Mouse (Mus musculus) CD8-positive naive resting alpha-beta T cell, adult 2 months (primary cell): ENCODE results near the gene Zbtb48.

Experiments used
- DNase-seq, 2 experiments: peaks; one replicate each; pipeline ENCODE4 v3.0.0; 2022; ENCODE audit warnings: low read depth in 2 of 2, low spot score in 2 of 2

Zbtb48 gene

DNA sequence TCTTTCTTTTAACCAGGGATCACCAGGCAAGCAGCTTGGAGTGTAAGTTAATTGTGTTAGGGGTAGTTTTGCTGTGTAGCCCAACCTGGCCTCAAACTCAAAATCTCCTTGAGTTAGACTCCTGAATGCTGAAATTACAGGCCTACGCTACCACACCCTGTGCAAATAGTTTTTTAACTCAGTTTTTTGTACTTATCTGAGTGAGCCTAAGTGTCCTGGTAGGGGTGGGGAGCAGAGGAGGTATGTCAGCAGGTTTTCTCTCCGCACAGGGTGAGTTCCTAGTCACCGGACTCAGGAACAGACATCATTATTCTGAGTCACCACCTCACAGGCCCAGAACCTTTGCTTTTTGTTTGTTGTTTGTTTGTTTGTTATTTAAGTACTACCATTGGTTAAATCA lies 25.4 kb downstream of the Zbtb48 start:
- DNase-seq: no peak

DNA sequence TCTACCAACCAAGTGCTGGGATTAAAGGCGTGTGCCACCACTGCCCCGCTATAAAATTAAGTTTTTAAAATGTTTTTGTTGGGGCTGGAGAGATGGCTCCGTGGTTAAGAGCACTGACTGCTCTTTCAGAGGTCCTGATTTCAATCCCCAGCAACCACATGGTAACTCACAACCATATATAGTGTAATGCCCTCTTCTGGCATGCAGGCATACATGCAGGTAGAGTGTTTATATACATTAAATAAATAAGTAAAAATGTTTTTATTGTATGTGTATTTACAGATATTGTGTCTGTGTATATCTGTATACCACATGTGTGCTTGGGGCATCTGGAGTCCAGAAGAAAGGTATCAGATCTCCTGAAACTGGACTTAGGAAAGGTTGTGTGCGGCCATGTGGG lies 26.1 kb downstream of the Zbtb48 start:
- DNase-seq: no peak

DNA sequence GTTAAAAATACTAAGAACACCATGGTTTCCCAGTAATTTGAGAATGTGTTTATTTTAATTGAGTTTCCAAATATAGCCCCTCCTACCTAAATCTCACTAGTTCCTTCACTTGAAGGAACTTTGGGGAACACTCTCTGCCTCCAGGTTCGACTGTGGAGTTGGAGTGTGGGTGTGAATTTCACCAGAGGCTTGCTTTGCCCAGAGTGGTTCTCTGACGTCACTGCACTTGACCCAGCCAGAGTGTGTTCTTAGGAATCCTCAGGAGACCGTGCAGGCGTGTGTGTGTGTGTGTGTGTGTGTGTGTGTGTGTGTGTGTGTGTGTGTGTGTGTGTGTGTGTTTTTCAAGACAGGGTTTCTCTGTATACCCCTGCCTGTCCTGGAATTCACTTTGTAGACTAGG lies 26.6 kb downstream of the Zbtb48 start:
- no peak for DNase-seq

DNA sequence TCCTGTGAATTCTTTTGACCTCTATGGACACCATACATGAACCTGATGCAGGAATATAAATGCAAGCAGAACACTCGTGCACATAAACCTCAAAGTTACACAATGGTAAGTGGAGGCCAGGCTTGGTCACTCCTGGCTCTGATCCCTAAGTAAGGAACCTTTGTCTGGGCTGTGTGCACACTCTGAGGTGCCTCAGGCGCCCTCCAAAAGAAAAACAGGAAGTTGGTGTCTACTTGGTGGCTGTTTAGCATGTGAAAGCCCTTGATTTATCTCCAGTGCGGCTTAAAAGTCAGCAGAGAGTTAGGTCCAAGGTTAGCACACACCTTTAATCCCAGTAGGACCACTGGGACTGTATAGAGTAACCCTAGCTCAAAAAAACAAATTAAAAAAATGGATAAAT lies 28.0 kb downstream of the Zbtb48 start:
- no peak for DNase-seq

DNA sequence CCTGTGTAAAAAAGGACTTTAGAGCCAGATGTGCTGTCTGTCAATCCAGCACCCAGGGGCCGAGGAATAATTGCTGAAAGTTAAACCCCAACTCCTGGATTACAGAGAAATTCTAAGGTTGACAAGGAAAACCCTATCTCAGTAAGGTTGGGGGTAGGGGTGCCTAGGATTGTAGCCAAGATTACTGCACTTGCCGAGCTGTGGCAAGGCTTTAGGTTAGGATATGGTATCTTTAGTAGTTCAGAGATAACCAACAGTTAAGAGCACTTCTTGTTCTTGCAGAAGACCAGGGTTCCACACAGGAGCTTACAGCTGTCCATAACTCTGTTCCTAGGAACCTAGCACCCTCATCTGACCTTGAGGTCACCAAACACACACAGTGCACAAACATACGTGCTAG lies 29.8 kb downstream of the Zbtb48 start:
- no peak for DNase-seq

DNA sequence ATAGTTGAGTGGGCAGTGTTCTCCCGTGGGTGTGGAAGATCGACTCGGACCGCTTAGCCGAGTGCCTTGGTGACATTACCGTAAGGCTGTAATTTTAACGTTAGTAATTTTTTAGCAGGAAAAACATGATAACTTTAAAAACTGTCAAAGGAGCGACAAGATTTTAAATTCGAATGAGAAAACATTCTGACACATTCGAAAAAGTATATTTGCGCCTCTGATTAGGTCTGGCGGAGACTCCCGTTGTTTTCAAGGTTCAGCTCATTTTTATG lies 30.6 kb downstream of the Zbtb48 start:
- DNase-seq: no peak

DNA sequence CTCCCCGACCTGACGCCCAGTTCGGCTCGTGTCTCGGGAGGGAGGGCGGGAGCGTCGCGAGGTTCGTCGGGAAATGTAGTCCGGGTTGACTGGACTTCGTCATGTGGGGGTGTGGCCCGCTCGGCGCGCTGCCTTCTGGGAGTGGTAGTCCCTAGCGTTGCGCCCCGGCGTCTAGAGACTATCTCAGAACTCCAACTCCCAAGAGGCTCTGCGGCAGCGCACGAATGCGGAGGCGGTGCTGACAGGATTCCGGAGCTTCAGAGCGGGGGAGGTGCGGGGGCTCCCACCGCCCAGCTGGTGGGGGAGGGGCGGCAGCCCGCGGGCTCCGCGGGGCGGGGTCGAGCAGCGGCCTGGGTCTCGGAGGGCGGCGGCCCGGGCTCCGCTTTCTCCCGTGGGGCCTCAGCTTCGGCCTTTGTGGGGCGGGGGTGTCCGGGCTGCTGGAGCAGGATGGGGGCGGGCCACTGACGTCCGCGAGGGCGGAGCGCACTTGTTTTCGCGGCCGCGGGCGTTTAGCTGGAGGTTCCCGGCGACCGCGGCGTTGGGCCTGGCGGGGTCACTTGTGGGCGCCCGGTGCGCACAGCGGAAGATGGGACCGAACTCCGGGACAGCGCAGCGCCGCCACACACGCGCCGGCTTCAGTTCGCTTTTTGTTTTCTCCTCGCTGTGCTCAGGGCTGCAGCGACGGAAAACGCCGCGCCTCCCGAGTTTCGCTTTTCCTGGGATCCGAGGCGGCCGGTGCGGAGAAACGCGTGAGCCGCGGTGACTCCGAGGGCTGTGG lies 31.1 kb downstream of the Zbtb48 start, which contains the start of gene Phf13:
Phf13 (minus strand) TSS at position 86 of the 778 bp plus-strand sequence.
- peak; percentile 96 to 98 for DNase-seq

DNA sequence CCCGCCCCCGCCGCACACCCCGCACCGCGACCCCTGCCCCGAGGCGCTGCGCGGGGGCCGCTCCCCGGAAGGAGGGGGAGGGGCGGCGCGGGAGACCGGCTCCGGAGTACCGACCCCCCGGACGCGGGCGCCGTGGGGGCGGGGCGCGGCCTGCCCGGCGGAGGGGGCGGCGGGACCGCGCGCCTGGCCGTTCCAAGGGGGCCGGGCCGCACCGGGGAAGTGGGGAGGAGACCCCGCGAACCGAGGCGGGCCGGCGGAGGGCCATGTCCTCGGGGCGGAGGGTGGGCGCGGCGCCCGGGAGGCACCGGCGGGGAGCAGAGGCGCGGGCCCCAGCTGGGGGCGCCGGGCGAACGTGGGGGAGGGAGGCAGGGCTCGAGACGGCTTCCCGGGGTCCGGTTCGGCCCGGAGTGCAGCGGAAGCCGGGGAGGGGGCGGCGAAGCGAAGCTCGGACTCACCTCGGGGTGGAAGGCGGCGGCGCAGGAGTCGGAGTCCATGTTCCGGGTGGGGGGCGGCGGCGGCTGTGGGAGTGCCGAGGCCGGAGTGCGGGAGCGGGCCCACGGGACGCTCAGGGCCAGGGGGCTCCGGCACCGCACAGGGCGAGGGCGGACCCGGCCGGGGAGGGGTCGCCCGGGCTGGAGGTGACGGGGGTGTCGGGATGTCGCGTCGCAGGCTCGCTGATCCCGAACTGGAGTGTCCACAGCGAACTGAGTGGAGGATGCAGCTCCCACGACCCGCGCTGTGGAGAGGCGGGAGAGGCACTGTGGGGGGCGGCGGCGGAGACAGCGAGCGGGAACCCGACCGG lies 31.9 kb downstream of the Zbtb48 start:
- peak in 1 of 2 experiments; percentile 20 for DNase-seq

DNA sequence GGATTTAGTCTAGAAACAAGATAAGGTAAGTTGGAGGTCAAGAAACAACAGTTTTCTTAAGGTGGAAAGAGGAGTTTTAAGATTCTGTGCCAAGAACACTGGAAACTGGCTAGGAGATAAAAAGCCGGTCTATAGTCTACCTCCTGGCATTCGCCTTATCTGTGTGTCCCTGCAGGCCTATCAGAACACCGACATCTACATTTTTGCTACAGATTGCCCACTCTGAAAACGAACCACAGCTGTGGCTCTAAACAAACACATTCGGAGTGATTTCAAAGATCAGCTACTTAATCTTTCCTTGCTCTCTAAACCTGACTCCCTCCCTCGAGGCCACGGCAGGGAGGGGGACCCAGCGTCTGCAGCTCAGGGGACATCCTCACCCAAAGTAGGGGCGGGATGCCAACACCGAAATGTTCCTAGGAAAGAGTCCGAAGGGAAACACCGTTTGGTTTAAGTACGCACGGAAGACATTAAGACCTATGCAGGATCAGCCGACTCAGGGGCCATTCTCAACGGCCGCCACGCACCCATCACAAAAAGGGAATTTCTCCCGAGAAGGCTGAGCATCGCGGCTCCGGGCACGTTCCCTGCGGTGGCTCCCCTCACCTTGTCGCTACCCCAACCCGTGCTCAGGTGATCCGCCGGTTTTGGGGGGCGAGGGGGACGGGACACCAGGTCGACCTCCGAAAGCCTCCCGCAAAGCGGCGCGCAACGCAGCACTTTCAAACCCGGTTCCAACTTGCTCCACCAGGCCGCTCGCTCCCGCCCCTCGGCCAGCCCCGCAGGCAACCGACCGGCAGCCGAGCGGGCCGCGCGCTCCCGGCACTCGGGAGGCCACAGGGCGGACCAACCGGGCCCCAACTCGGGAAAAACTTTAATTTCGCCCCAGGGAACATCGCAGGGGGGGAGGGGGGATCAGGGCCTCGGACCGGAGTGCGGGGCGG lies 33.0 kb downstream of the Zbtb48 start:
- DNase-seq: no peak

DNA sequence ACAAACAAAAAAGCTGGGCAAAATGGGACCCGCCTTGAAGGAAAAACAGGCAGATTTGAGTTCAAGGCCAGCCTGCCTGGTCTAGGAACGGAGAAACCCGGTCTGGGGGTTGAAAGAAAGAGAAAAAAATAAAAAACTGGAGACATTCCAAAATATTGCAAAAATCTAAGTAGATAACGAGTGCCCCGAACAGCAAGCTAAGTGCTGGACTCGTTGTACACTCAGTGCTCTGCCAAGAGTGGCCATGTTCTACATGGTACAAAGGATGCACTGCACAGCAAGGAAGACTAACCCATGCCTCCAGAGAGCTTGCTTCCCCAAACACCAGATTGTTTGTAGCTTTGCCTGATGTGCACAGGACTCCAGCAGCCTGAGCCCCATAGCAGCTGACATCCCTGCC lies 34.4 kb downstream of the Zbtb48 start:
- no peak for DNase-seq

DNA sequence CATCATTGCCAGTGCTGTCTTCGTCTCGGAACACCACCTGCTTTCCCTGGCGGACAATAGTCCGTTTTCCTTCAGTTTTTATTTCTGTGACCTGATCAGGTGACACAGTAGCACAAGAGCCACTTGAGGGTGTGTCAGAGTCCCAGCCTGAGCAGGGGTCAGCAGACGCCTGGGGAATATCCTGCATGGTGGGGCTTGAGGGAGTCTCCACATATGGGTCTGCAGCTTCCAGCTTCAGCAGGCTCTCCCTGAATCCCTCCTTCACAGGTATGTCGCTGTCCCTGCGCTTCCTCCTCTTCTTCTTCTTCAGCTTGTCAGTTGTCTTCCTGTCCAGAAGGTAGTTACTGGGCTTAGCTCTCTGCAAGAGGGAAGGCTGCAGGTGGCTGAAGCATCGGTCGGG lies 35.4 kb downstream of the Zbtb48 start:
- no peak for DNase-seq

DNA sequence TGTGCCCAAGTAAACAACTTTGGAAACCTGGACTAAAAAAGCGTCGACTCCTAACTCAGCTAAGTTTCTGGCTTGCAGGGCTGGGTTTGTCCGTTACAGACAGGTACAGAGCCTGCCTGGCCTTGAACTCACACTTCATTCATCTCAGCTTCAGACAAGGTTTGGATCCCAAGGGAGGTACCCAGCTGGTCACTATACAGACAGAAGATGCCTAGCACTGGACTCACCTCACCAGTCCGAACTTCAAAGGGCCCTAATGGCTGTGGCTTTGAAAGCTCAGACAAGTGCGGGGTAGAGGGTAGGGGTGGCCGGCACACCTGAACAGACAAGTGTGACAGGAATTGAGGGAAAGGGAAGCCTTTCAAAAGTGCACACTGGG lies 38.4 kb downstream of the Zbtb48 start:
- DNase-seq: no peak

DNA sequence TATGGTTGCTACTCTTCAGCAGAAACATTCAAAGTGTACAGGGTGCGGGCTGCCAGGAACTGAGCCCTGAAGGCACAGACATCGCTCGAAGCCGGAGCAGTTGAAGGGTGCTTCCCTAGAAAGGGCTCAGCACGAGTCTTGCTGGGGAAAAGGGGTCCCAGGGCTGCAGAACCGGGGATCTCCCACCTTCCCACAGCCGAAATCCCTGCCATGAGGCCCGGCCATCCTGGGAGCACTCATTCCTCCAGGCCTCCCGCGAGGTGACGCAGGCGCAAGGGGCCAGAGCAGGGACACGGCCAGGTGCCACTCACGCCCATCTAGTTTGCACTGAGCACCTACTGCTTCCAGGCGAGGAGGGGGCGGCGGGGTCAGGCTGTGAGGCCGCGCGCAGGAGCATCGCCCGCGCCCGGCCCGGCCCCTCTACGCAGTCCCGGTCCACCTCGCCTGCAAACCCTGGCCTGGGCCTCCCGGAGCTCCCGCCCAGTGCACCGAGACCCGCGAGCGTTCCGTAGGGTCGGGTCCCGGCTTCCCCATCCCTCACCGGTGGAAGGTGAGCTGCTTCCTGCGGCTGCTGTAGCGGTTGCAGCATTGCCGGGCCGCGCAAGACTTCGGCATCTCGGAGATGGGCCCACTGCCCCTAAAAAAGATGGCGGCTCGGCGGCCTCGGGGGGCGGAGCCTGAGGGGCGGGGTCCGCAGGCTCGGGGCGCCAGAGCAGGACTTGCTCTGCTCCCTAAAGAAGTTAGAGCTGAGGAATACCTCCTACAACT lies 38.9 kb downstream of the Zbtb48 start, which contains the start of gene Thap3:
Thap3 (minus strand) TSS at position 656 of the 768 bp plus-strand sequence.
- DNase-seq: peak; percentile 68 to 75

DNA sequence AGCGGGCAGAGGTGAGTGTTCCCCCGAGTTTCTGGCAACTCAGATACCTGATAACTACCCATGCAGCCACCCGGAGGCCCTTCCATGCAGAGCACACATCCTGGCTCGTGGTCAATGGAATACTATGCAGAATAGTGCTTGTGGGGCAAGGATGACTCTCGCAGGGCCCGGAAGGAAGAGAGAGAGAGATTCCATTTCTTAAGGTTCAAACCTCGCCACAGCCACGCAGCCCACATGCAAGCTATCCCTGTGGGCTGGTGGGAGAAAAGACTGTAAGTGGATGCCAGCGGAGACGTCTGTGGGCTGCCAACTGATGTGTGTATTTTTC lies 39.5 kb downstream of the Zbtb48 start:
- no peak for DNase-seq

DNA sequence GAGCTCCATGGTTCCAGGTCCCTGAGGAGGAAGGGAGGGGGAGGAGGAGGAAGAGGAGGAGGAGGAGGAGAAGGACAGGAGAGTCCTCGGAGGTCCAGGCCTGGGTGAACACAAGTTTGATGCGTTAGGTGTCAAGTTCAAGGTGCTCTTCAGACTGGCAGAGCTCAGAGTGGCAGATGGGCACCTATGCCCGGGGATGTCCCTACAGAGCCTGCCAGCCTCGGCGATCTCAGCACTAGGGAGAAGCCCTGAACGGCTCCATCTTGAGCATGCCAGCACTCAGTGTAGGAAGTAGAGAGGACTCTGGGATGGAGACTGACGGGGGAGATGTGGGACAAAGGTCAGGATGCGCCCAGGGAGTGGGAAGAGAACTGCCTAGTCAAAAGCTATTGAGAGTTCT lies 40.8 kb downstream of the Zbtb48 start:
- no peak for DNase-seq

DNA sequence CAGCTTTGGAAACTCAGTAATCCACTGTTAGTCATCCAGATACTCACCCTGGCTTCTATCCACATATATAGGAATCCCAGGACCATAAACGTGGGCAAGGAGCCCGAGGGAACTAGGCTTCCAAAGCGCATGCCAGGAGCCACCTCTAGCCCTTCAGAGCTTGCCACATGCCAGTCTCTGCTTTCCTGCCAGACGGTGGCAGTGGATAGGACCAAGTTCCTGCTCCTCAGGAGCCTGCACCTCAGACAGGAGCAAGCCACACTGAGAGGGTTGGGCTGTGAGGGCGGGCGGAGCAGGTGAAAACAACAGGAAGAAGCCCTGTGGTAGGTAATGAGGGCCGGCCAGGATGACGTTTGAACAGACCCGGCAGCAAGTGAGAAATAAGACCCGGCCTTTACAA lies 41.6 kb downstream of the Zbtb48 start:
- DNase-seq: peak in 1 of 2 experiments; percentile 27

DNA sequence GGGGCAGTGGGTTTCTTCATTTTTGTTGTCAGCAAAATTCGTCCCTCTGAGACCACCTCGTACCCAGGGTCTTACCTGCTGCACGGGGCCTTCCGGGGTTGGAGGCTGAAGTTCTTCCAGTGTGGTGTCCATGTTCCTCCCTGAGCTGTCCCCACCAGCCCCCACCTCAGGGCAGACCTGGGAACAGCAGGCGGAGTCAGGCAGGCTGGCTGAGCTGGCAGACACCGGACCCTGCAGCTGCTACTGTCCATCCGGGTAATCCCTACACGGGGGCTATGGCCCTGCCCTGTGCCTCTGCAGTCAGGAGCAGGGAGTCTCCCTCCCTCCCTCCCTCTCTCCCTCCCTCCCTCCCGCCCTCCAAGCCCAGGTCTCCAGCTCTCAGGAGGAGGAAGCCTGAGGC lies 43.9 kb downstream of the Zbtb48 start:
- DNase-seq: no peak

DNA sequence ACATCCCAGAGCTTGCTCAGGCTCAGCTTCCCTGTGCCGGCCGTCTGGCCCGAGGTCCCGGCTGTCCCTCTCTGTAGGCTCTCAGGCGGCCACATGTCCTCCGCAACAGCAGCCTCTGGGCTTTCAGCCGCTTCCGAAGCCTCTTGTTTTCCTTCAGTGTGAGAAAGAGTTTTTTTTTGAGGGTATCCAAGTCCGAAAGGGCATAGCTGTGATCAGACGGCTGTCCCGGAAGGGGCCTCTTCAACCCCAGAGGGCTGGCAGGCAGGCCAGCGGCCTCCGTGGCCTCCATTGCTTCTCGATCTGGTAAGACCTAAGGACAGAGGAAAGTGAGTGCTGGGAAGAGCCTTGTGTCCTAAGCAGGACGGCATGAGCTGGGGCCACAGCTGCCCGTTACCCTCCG lies 44.4 kb downstream of the Zbtb48 start:
- DNase-seq: no peak

DNA sequence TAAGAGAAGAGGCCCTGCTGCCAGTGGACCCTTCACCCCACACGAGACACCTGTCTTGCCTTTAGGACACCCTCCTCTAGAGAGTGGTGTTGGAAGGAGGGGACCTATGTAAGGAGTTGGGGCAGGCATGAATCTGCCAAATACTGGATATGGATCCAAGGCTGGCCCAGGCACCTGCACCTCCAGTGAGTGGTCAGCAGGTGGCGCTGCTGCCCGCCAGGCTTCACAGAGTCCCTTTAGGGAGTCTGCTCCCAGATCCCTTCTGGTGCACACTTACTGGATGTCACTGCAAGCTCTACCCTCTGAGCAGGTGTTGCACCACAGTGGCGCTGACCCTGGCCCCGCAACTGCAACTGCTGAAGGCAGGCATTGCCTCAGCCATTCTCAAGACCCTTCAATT lies 46.1 kb downstream of the Zbtb48 start:
- DNase-seq: peak; percentile 73 to 79

DNA sequence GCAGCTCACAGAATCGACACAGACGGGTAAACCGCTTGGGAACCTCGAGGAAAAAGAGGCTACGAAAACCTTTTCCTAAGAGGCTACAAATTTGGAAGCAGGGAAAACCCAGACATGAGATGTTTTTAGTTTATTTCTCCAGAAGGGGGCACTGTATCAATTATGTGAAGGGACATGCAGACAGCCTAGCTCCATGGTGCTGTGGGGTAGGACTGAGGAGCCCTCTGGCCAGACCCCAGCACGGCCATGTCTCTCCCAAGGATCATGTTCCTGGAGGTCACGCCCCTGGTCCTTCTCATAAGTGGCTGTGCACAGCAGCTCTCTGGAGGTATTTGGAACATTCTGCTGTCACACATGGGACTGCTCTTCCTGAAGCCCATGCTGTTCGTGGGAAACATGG lies 46.8 kb downstream of the Zbtb48 start:
- no peak for DNase-seq

DNA sequence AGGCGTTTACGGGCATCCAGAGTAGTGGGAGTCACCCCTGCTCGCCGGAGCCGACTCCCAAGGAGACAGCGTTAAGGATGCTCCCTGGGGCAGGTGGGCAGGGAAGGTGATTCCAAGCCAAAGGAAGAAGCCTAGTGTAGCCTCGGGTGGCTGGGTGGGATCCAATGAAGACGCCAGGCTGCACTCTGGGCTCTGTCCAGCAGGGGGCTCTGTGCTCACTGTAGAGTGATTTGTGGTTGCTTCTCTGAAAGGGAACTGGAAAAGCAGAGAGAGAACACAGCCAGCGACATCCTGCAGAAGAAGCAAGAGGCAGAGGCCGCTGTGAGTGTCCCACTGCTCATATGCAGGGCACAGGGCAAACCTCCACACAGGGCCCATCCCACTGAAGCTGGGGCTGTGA lies 49.7 kb downstream of the Zbtb48 start:
- DNase-seq: peak; percentile 77 to 86
